In genomic region chr4:137388059-137388794, GRCm38 (mm10) we compare ENCODE assay signal across 8 mouse cellular contexts. TPM values are rescaled to one million over a fixed set of nuclear protein-coding genes. Genes with fewer than 3 reads are reported as not detected.
DNase-seq lines count a peak whose midpoint lies in the region; ATAC-seq and TF ChIP-seq lines count a peak whose summit lies in the region.

No protein-coding gene starts in this region.

- peak; percentile 85; the same call in 1 of the 2 replicates for TF ChIP-seq EP300 in heart, adult 2 months (IDR thresholded peaks at IDR 0.05; ENCODE audit: insufficient read depth, low read depth, low read length)

- H3K79me2 ChIP-seq in heart, adult 2 months (replicated peaks; ENCODE audit: control insufficient read depth, insufficient read depth, low read length) = no peaks in the 10 kb centered on the region

- no peak for TF ChIP-seq CTCF in heart, adult 2 months (IDR thresholded peaks at IDR 0.05)

- H3K4me1 ChIP-seq in embryonic facial prominence, embryonic 14.5 days (ENCODE audit: control insufficient read depth, insufficient read depth, low read length) = no peaks in the 10 kb centered on the region; the same call in 1 of the 2 replicates
- H3K4me1 ChIP-seq in heart, adult 2 months (ENCODE audit: control insufficient read depth, insufficient read depth, low read length) = peaks cover 5% of the 10 kb centered on the region
- H3K4me1 ChIP-seq in limb, embryonic 13.5 days = peaks cover 13% of the 10 kb centered on the region; the same call in 1 of the 2 replicates
- peaks cover 6% of the 10 kb centered on the region for H3K4me1 ChIP-seq in midbrain, embryonic 16.5 days (ENCODE audit: control insufficient read depth, insufficient read depth, low read length)

- H3K4me2 ChIP-seq in embryonic facial prominence, embryonic 14.5 days (ENCODE audit: low read depth, low read length) = peak overlapping the region; percentile 66
- peak overlapping the region; percentile 89 for H3K4me2 ChIP-seq in limb, embryonic 13.5 days (replicated peaks)
- peak overlapping the region; percentile 54 for H3K4me2 ChIP-seq in midbrain, embryonic 16.5 days (ENCODE audit: low read length)

- H3K36me3 ChIP-seq in embryonic facial prominence, embryonic 14.5 days (ENCODE audit: control insufficient read depth, insufficient read depth, low read length) = no peaks in the 10 kb centered on the region
- H3K36me3 ChIP-seq in heart, adult 2 months (ENCODE audit: control insufficient read depth, insufficient read depth, low read length) = no peaks in the 10 kb centered on the region
- no peaks in the 10 kb centered on the region; the same call in 1 of the 2 replicates for H3K36me3 ChIP-seq in limb, embryonic 13.5 days
- no peaks in the 10 kb centered on the region for H3K36me3 ChIP-seq in midbrain, embryonic 16.5 days (ENCODE audit: control insufficient read depth, insufficient read depth, low read length)

- peak; percentile 97 for ATAC-seq in embryonic facial prominence, embryonic 14.5 days (ENCODE audit: low read depth)
- ATAC-seq in limb, embryonic 13.5 days (ENCODE audit: low FRiP score, low read depth) = peak; percentile 93
- peak; percentile 96 for ATAC-seq in midbrain, embryonic 16.5 days

- under 1% methylated on average over 34 of the region's 46 CpGs for WGBS in embryonic facial prominence, embryonic 14.5 days
- WGBS in heart, adult 2 months = under 1% methylated on average over 46 of the region's 46 CpGs
- WGBS in limb, embryonic 13.5 days = under 1% methylated on average over 46 of the region's 46 CpGs
- under 1% methylated on average over 46 of the region's 46 CpGs for WGBS in midbrain, embryonic 16.5 days

- TF ChIP-seq POLR2A in heart, adult 2 months (IDR thresholded peaks at IDR 0.05; ENCODE audit: insufficient read depth, low read depth, low read length) = peak; percentile 87

- peak overlapping the region; percentile 91 for H3K27ac ChIP-seq in embryonic facial prominence, embryonic 14.5 days (replicated peaks; ENCODE audit: low read depth, low read length)
- H3K27ac ChIP-seq in heart, adult 2 months = peak overlapping the region; percentile 96
- H3K27ac ChIP-seq in limb, embryonic 13.5 days = peak overlapping the region; percentile 83
- peak overlapping the region; percentile 83 for H3K27ac ChIP-seq in midbrain, embryonic 16.5 days (ENCODE audit: low read length)

- peaks cover 4% of the 10 kb centered on the region; the same call in 1 of the 2 replicates for H3K9me3 ChIP-seq in embryonic facial prominence, embryonic 14.5 days (ENCODE audit: control insufficient read depth, low read length)
- H3K9me3 ChIP-seq in limb, embryonic 13.5 days = peaks cover 3% of the 10 kb centered on the region; the same call in 1 of the 2 replicates
- H3K9me3 ChIP-seq in midbrain, embryonic 16.5 days (replicated peaks; ENCODE audit: control insufficient read depth, low read length, poor library complexity, severe bottlenecking) = no peaks in the 10 kb centered on the region; the same call in 1 of the 2 replicates

- intact Hi-C loops in heart, adult 2 months (cut with DNase I) = no loop called here

- peak; percentile 97 for DNase-seq in 3T3-L1 (ENCODE audit: low read depth, low spot score)
- DNase-seq in adrenal gland, postnatal 4 days (ENCODE audit: low spot score in 2 of 2) = peak; percentile 63 to 72
- peak; percentile 97 for DNase-seq in embryonic facial prominence, embryonic 14.5 days (ENCODE audit: low spot score)
- DNase-seq in heart, adult 2 months = peak; percentile 91 to 93
- DNase-seq in kidney, adult 8-10 months = peak; percentile 84
- DNase-seq in spleen, postnatal 10 days (ENCODE audit: low spot score in 2 of 2) = peak; percentile 84 to 87

- H3K27me3 ChIP-seq in embryonic facial prominence, embryonic 14.5 days (replicated peaks; ENCODE audit: control insufficient read depth, insufficient read depth, low read length) = no peaks in the 10 kb centered on the region
- H3K27me3 ChIP-seq in heart, adult 2 months (ENCODE audit: control insufficient read depth, insufficient read depth, low read length) = no peaks in the 10 kb centered on the region
- no peaks in the 10 kb centered on the region for H3K27me3 ChIP-seq in limb, embryonic 13.5 days
- no peaks in the 10 kb centered on the region for H3K27me3 ChIP-seq in midbrain, embryonic 16.5 days (ENCODE audit: control insufficient read depth, insufficient read depth, low read depth, low read length)

- H3K4me3 ChIP-seq in embryonic facial prominence, embryonic 14.5 days (ENCODE audit: low read depth, low read length) = peak overlapping the region; percentile 74
- peak overlapping the region; percentile 73 for H3K4me3 ChIP-seq in heart, adult 2 months
- peak overlapping the region; percentile 79 for H3K4me3 ChIP-seq in limb, embryonic 13.5 days
- H3K4me3 ChIP-seq in midbrain, embryonic 16.5 days (ENCODE audit: low read depth, low read length) = peak overlapping the region; percentile 68

- peak overlapping the region; percentile 82 for H3K9ac ChIP-seq in embryonic facial prominence, embryonic 14.5 days (ENCODE audit: low read depth, low read length)
- H3K9ac ChIP-seq in heart, adult 2 months (ENCODE audit: low read depth, low read length) = peak overlapping the region; percentile 92
- peak overlapping the region; percentile 86 for H3K9ac ChIP-seq in limb, embryonic 13.5 days
- peak overlapping the region; percentile 76 for H3K9ac ChIP-seq in midbrain, embryonic 16.5 days (ENCODE audit: low read depth, low read length)

RNA-seq across cellular contexts. Expression of gene Cela3a, which starts 21.4 kb away (rescaled TPM):
- 1 to 10 TPM in 1 of 2 experiments, not detected in 1; 8.3 TPM for total RNA-seq in adrenal gland, postnatal 4 days (2021)
- polyA plus RNA-seq in embryonic facial prominence, embryonic 14.5 days (2014; fragmentation: Nextera tagmentation; extraction: Ambion mirVana) = not detected in 2 replicates
- not detected for total RNA-seq in heart, adult 2 months (2021)
- not detected in 2 replicates for polyA plus RNA-seq in heart, adult 2 months (2012; rRNA removed)
- not detected in 2 replicates for polyA plus RNA-seq in limb, embryonic 13.5 days (2015; fragmentation: Nextera tagmentation; extraction: Ambion mirVana)
- not detected in 2 replicates for polyA plus RNA-seq in midbrain, embryonic 16.5 days (2015; fragmentation: Nextera tagmentation; extraction: Ambion mirVana)

RNA-seq across cellular contexts. Expression of gene Cdc42, which starts 30.7 kb away (rescaled TPM):
- total RNA-seq in adrenal gland, postnatal 4 days (2021) = 100 to 1,000 TPM; 407 to 413 TPM
- polyA plus RNA-seq in embryonic facial prominence, embryonic 14.5 days (2014; fragmentation: Nextera tagmentation; extraction: Ambion mirVana) = 714 and 769 TPM in 2 replicates
- total RNA-seq in heart, adult 2 months (2021) = 100 to 1,000 TPM; 136 to 137 TPM
- 68.4 and 141 TPM in 2 replicates for polyA plus RNA-seq in heart, adult 2 months (2012; rRNA removed)
- polyA plus RNA-seq in limb, embryonic 13.5 days (2015; fragmentation: Nextera tagmentation; extraction: Ambion mirVana) = 748 and 758 TPM in 2 replicates
- polyA plus RNA-seq in midbrain, embryonic 16.5 days (2015; fragmentation: Nextera tagmentation; extraction: Ambion mirVana) = 1,054 and 1,095 TPM in 2 replicates

RNA-seq across cellular contexts. Expression of gene Cela3b, which starts 42.1 kb away (rescaled TPM):
- total RNA-seq in adrenal gland, postnatal 4 days (2021) = 100 to 1,000 TPM in 1 of 2 experiments, not detected in 1; 918 TPM
- polyA plus RNA-seq in embryonic facial prominence, embryonic 14.5 days (2014; fragmentation: Nextera tagmentation; extraction: Ambion mirVana) = 0.30 and 0.56 TPM in 2 replicates
- total RNA-seq in heart, adult 2 months (2021) = not detected
- 0.32 TPM in 1 of 2 replicates, not detected in the other for polyA plus RNA-seq in heart, adult 2 months (2012; rRNA removed)
- 0.15 TPM in 1 of 2 replicates, not detected in the other for polyA plus RNA-seq in limb, embryonic 13.5 days (2015; fragmentation: Nextera tagmentation; extraction: Ambion mirVana)
- polyA plus RNA-seq in midbrain, embryonic 16.5 days (2015; fragmentation: Nextera tagmentation; extraction: Ambion mirVana) = not detected in 2 replicates

Comparison
In these comparisons a context has a peak if more than half of its experiments do, and no peak if none do; other contexts are left out.
1. Peak in every context shown above with its lines: DNase-seq, ATAC-seq, H3K4me3 ChIP-seq and H3K27ac ChIP-seq.